Mouse (Mus musculus) neural tube, embryonic 15.5 days (tissue): Measurements from ENCODE around the gene Pdcd2. TPM values are rescaled to one million over a fixed set of nuclear protein-coding genes. Genes with fewer than 3 reads are reported as not detected.
"Not testable (repeated sequence)": the region's sequence is repeated elsewhere in the genome, so short reads cannot be mapped to it uniquely, and the experiment has no call there.

Source experiments
- ATAC-seq: fragments of 200-750 bp; cut with Nextera tagmentation; 2 replicates; pipeline ENCODE4 v1.8.0; 2017; ENCODE audit warnings: mild to moderate bottlenecking, moderate TSS enrichment, moderate library complexity; ENCODE audit not compliant: low FRiP score
- H3K27ac ChIP-seq: fragments of 300-500 bp; sonication (generic); replicated peaks from 2 replicates; pipeline ENCODE4 v1.5.1; 2015; ENCODE audit warnings: mild to moderate bottlenecking, inconsistent platforms
- H3K27me3 ChIP-seq: fragments of 300-500 bp; sonication (generic); replicated peaks from 2 replicates; pipeline ENCODE4 v1.6.1; 2015; ENCODE audit warnings: inconsistent platforms
- H3K36me3 ChIP-seq: fragments of 300-500 bp; sonication (generic); 2 replicates; pipeline ENCODE4 v1.6.1; 2015; ENCODE audit warnings: inconsistent platforms
- H3K4me1 ChIP-seq: fragments of 300-500 bp; sonication (generic); 2 replicates; pipeline ENCODE4 v1.6.1; 2015; ENCODE audit warnings: inconsistent platforms
- H3K4me2 ChIP-seq: fragments of 300-500 bp; sonication (generic); 2 replicates; pipeline ENCODE4 v1.6.1; 2015; ENCODE audit warnings: inconsistent platforms, mild to moderate bottlenecking, moderate library complexity
- H3K4me3 ChIP-seq: fragments of 300-500 bp; sonication (generic); replicated peaks from 2 replicates; pipeline ENCODE4 v1.5.1; 2015; ENCODE audit warnings: mild to moderate bottlenecking, inconsistent platforms
- H3K9ac ChIP-seq: fragments of 300-500 bp; sonication (generic); replicated peaks from 2 replicates; pipeline ENCODE4 v1.6.1; 2015; ENCODE audit warnings: mild to moderate bottlenecking, inconsistent platforms
- H3K9me3 ChIP-seq: fragments of 300-500 bp; sonication (generic); replicated peaks from 2 replicates; pipeline ENCODE4 v1.6.1; 2016; ENCODE audit warnings: inconsistent platforms
- WGBS: fragments of 180-500 bp; shearing (Covaris S2); methylation state at CpG from one replicate; pipeline ENCODE4 v1.1.7; 2015; ENCODE audit warnings: mixed read lengths; 5-methylcytosine and 5-hydroxymethylcytosine counted together
- polyA plus RNA-seq: library from polyadenylated mRNA; unstranded; fragments of >200 nt; fragmentation: Nextera tagmentation; extraction: Ambion mirVana; gene quantifications from 2 replicates; pipeline ENCODE4 v1.2.1, GENCODE M21; 2015

Pdcd2 gene
- polyA plus RNA-seq: 63.4 and 66.6 TPM in 2 replicates

- Histone ChIP-seq H3K4me1 (peaks cover 18% of the 10 kb centered on the region), H3K27ac (peak within 1 kb of the TSS; percentile 89), H3K27me3 (no peaks in the 10 kb centered on the region), H3K9ac (peak within 1 kb of the TSS; percentile 96), H3K4me2 (peak within 1 kb of the TSS; percentile 74), H3K36me3 (peaks cover 17% of the 10 kb centered on the region), H3K4me3 (peak within 1 kb of the TSS; percentile 97), H3K9me3 (no peaks in the 10 kb centered on the region)
- 2% methylated on average over 55 of the region's 55 CpGs for WGBS
- ATAC-seq: peak; percentile 97
Measured at GRCm38 (mm10) chr17:15526986-15527810, at the start of gene Pdcd2. TSS of gene Pdcd2 (minus strand) at chr17:15527301.

- Histone ChIP-seq H3K4me1 (no peaks in the 10 kb centered on the region), H3K27me3 (peaks cover 2% of the 10 kb centered on the region; the same call in 1 of the 2 replicates), H3K36me3 (no peaks in the 10 kb centered on the region), H3K4me2 (no peak overlapping the region), H3K27ac (no peak overlapping the region), H3K4me3 (no peak overlapping the region), H3K9ac (no peak overlapping the region), H3K9me3 (no peaks in the 10 kb centered on the region)
- ATAC-seq: no peak
- 90% methylated on average over 1 of the region's 1 CpGs for WGBS
Measured at GRCm38 (mm10) chr17:15575056-15575455, 48.0 kb upstream of the Pdcd2 start.

- Histone ChIP-seq H3K4me1 (peaks cover 8% of the 10 kb centered on the region), H3K9me3 (no peaks in the 10 kb centered on the region), H3K9ac (no peak overlapping the region), H3K36me3 (no peaks in the 10 kb centered on the region), H3K27me3 (no peaks in the 10 kb centered on the region; the same call in 1 of the 2 replicates), H3K4me3 (no peak overlapping the region), H3K4me2 (no peak overlapping the region), H3K27ac (no peak overlapping the region)
- no peak for ATAC-seq
- WGBS: 73% methylated on average over 5 of the region's 5 CpGs
Measured at GRCm38 (mm10) chr17:15566908-15567307, 39.8 kb upstream of the Pdcd2 start.

- peaks cover 8% of the 10 kb centered on the region for H3K4me1 ChIP-seq
- H3K4me2 ChIP-seq: peak overlapping the region; percentile 62
- no peaks in the 10 kb centered on the region for H3K36me3 ChIP-seq
- peak; percentile 27; the same call in 1 of the 2 replicates for ATAC-seq
- peak overlapping the region; percentile 68 for H3K4me3 ChIP-seq
- H3K27me3 ChIP-seq: no peaks in the 10 kb centered on the region; the same call in 1 of the 2 replicates
- WGBS: 39% methylated on average over 12 of the region's 12 CpGs
- peak overlapping the region; percentile 61; the same call in 1 of the 2 replicates for H3K9ac ChIP-seq
- peak overlapping the region; percentile 97 for H3K27ac ChIP-seq
- no peaks in the 10 kb centered on the region for H3K9me3 ChIP-seq
Measured at GRCm38 (mm10) chr17:15564928-15565300, 37.8 kb upstream of the Pdcd2 start.

- Histone ChIP-seq H3K4me1 (peaks cover 8% of the 10 kb centered on the region), H3K4me3 (peak within 1 kb of the TSS; percentile 68), H3K27ac (peak within 1 kb of the TSS; percentile 97), H3K9ac (peak within 1 kb of the TSS; percentile 61), H3K27me3 (no peaks in the 10 kb centered on the region), H3K9me3 (no peaks in the 10 kb centered on the region), H3K4me2 (peak within 1 kb of the TSS; percentile 85), H3K36me3 (no peaks in the 10 kb centered on the region)
- WGBS: under 1% methylated on average over 43 of the region's 43 CpGs
- ATAC-seq: peak; percentile 99
Measured at GRCm38 (mm10) chr17:15564014-15564927, 37.2 kb upstream of the Pdcd2 start, which contains the start of gene Prdm9. TSS of gene Prdm9 (minus strand) at chr17:15564354.

- Histone ChIP-seq H3K4me3 (no peak overlapping the region), H3K4me1 (peaks cover 8% of the 10 kb centered on the region), H3K27me3 (no peaks in the 10 kb centered on the region), H3K9me3 (no peaks in the 10 kb centered on the region), H3K27ac (no peak overlapping the region), H3K36me3 (no peaks in the 10 kb centered on the region), H3K9ac (no peak overlapping the region), H3K4me2 (no peak overlapping the region)
- WGBS: 90% methylated on average over 2 of the region's 2 CpGs
- no peak for ATAC-seq
Measured at GRCm38 (mm10) chr17:15559946-15560345, 32.8 kb upstream of the Pdcd2 start.

- Histone ChIP-seq H3K27me3 (no peaks in the 10 kb centered on the region), H3K4me3 (no peak overlapping the region), H3K27ac (no peak overlapping the region), H3K9me3 (no peaks in the 10 kb centered on the region), H3K4me1 (no peaks in the 10 kb centered on the region), H3K4me2 (no peak overlapping the region), H3K36me3 (no peaks in the 10 kb centered on the region), H3K9ac (no peak overlapping the region)
- 51% methylated on average over 1 of the region's 1 CpGs for WGBS
- ATAC-seq: no peak
Measured at GRCm38 (mm10) chr17:15549713-15550112, 22.6 kb upstream of the Pdcd2 start.

GRCm38 (mm10) chr17:15546440-15546839 lies 19.3 kb upstream of the Pdcd2 start:
- Histone ChIP-seq H3K27ac (no peak overlapping the region), H3K36me3 (no peaks in the 10 kb centered on the region), H3K27me3 (no peaks in the 10 kb centered on the region), H3K9me3 (no peaks in the 10 kb centered on the region), H3K4me3 (no peak overlapping the region), H3K9ac (no peak overlapping the region), H3K4me2 (no peak overlapping the region), H3K4me1 (no peaks in the 10 kb centered on the region)
- WGBS: 70% methylated on average over 4 of the region's 4 CpGs
- ATAC-seq: no peak

GRCm38 (mm10) chr17:15543868-15544267 lies 16.8 kb upstream of the Pdcd2 start:
- H3K4me2 ChIP-seq, H3K36me3 ChIP-seq, H3K9me3 ChIP-seq, H3K27me3 ChIP-seq, H3K4me3 ChIP-seq, H3K27ac ChIP-seq, ATAC-seq, H3K4me1 ChIP-seq, H3K9ac ChIP-seq: not testable (repeated sequence)
- WGBS: 64% methylated on average over 4 of the region's 4 CpGs

- WGBS: 75% methylated on average over 4 of the region's 4 CpGs
- no peak for ATAC-seq
Measured at GRCm38 (mm10) chr17:15540309-15540708, 13.2 kb upstream of the Pdcd2 start.

GRCm38 (mm10) chr17:15536457-15536904 lies 9.4 kb upstream of the Pdcd2 start:
- H3K27me3 ChIP-seq: peaks cover 11% of the 10 kb centered on the region
- H3K4me1 ChIP-seq: peaks cover 13% of the 10 kb centered on the region; the same call in 1 of the 2 replicates
- H3K4me2 ChIP-seq: peak overlapping the region; percentile 95
- no peak for ATAC-seq
- peak overlapping the region; percentile 48 for H3K9ac ChIP-seq
- peak overlapping the region; percentile 51 for H3K4me3 ChIP-seq
- H3K9me3 ChIP-seq: no peaks in the 10 kb centered on the region
- WGBS: 1% methylated on average over 32 of the region's 33 CpGs
- H3K36me3 ChIP-seq: no peaks in the 10 kb centered on the region
- H3K27ac ChIP-seq: no peak overlapping the region

More at GRCm38 (mm10) chr17:15540309-15540708, 13.2 kb upstream of the Pdcd2 start:
- Histone ChIP-seq H3K27ac (no peak overlapping the region), H3K4me3 (no peak overlapping the region), H3K4me1 (peaks cover 13% of the 10 kb centered on the region; the same call in 1 of the 2 replicates), H3K4me2 (no peak overlapping the region), H3K9me3 (no peaks in the 10 kb centered on the region), H3K9ac (no peak overlapping the region), H3K36me3 (no peaks in the 10 kb centered on the region), H3K27me3 (peaks cover 7% of the 10 kb centered on the region)
